Mouse (Mus musculus): ENCODE data around the gene Tradd. TPM values are rescaled to one million over a fixed set of nuclear protein-coding genes. Genes with fewer than 3 reads are reported as not detected.

The Tradd gene
- polyA plus RNA-seq, 1 experiment from 2014 or later = 17.5 TPM

GRCm38 (mm10) chr8:105304325-105305210, 40.2 kb upstream of the Tradd start:
- Histone ChIP-seq H3K36me3 (peaks cover 75% of the 10 kb centered on the region), H3K4me2 (replicated peaks) (no peak overlapping the region), H3K4me3 (no peak overlapping the region), H3K9me3 (replicated peaks) (no peaks in the 10 kb centered on the region), H3K27me3 (no peaks in the 10 kb centered on the region), H3K27ac (peak overlapping the region; percentile 9; the same call in 1 of the 2 replicates), H3K9ac (no peak overlapping the region), H3K4me1 (peaks cover 13% of the 10 kb centered on the region)
- 81% methylated on average over 9 of the region's 9 CpGs for WGBS
- ATAC-seq (ENCODE audit: low FRiP score) = no peak

GRCm38 (mm10) chr8:105303874-105304273, 39.5 kb upstream of the Tradd start:
- Histone ChIP-seq H3K4me3 (no peak overlapping the region), H3K9ac (no peak overlapping the region), H3K4me1 (peaks cover 16% of the 10 kb centered on the region), H3K27me3 (no peaks in the 10 kb centered on the region), H3K36me3 (peaks cover 70% of the 10 kb centered on the region), H3K27ac (no peak overlapping the region), H3K4me2 (replicated peaks) (no peak overlapping the region), H3K9me3 (replicated peaks) (no peaks in the 10 kb centered on the region)
- 86% methylated on average over 9 of the region's 9 CpGs for WGBS
- ATAC-seq (ENCODE audit: low FRiP score) = no peak

GRCm38 (mm10) chr8:105303396-105303795, 39.0 kb upstream of the Tradd start:
- 90% methylated on average over 8 of the region's 8 CpGs for WGBS
- peaks cover 67% of the 10 kb centered on the region for H3K36me3 ChIP-seq
- no peaks in the 10 kb centered on the region for H3K27me3 ChIP-seq
- H3K27ac ChIP-seq = no peak overlapping the region
- peaks cover 21% of the 10 kb centered on the region for H3K4me1 ChIP-seq
- H3K4me2 ChIP-seq (replicated peaks) = no peak overlapping the region
- H3K4me3 ChIP-seq = no peak overlapping the region
- no peak overlapping the region for H3K9ac ChIP-seq
- H3K9me3 ChIP-seq (replicated peaks) = no peaks in the 10 kb centered on the region
- ATAC-seq (ENCODE audit: low FRiP score) = no peak

- H3K4me1 ChIP-seq = peaks cover 18% of the 10 kb centered on the region
- H3K27ac ChIP-seq = no peak overlapping the region
- H3K4me3 ChIP-seq = no peak overlapping the region
- H3K9ac ChIP-seq = no peak overlapping the region
- WGBS = 90% methylated on average over 8 of the region's 8 CpGs
- peaks cover 49% of the 10 kb centered on the region for H3K36me3 ChIP-seq
- H3K9me3 ChIP-seq (replicated peaks) = no peaks in the 10 kb centered on the region
- H3K4me2 ChIP-seq (replicated peaks) = no peak overlapping the region
- ATAC-seq (ENCODE audit: low FRiP score) = no peak
- H3K27me3 ChIP-seq = peaks cover 6% of the 10 kb centered on the region; the same call in 1 of the 2 replicates
Measured at GRCm38 (mm10) chr8:105299962-105300361, 35.6 kb upstream of the Tradd start.

- peaks cover 38% of the 10 kb centered on the region for H3K36me3 ChIP-seq
Measured at GRCm38 (mm10) chr8:105298351-105299252, 34.2 kb upstream of the Tradd start.

GRCm38 (mm10) chr8:105297511-105298192, 33.2 kb upstream of the Tradd start, which contains the start of gene E2f4:
Gene E2f4, plus strand, starts transcription at chr8:105297663.
- Histone ChIP-seq H3K9me3 (replicated peaks) (no peaks in the 10 kb centered on the region), H3K36me3 (peaks cover 30% of the 10 kb centered on the region), H3K9ac (peak within 1 kb of the TSS; percentile 96), H3K4me3 (peak within 1 kb of the TSS; percentile 97), H3K4me2 (replicated peaks) (peak within 1 kb of the TSS; percentile 99), H3K27me3 (peaks cover 18% of the 10 kb centered on the region), H3K27ac (peak within 1 kb of the TSS; percentile 53; the same call in 1 of the 2 replicates), H3K4me1 (peaks cover 18% of the 10 kb centered on the region)
- ATAC-seq (ENCODE audit: low FRiP score) = peak; percentile 89
- under 1% methylated on average over 57 of the region's 58 CpGs for WGBS

More at GRCm38 (mm10) chr8:105298351-105299252, 34.2 kb upstream of the Tradd start:
- WGBS = 70% methylated on average over 18 of the region's 18 CpGs
- peaks cover 18% of the 10 kb centered on the region for H3K4me1 ChIP-seq
- H3K4me3 ChIP-seq = peak overlapping the region; percentile 97
- H3K27me3 ChIP-seq = peaks cover 8% of the 10 kb centered on the region; the same call in 1 of the 2 replicates
- H3K9ac ChIP-seq = peak overlapping the region; percentile 96
- no peaks in the 10 kb centered on the region for H3K9me3 ChIP-seq (replicated peaks)
- no peak for ATAC-seq (ENCODE audit: low FRiP score)
- peak overlapping the region; percentile 99 for H3K4me2 ChIP-seq (replicated peaks)
- H3K27ac ChIP-seq = no peak overlapping the region

- WGBS = 70% methylated on average over 11 of the region's 11 CpGs
- ATAC-seq (ENCODE audit: low FRiP score) = no peak
- Histone ChIP-seq H3K27ac (0 out of 2 replicates have a peak within 1 kb of the TSS, but pooled peaks have one; percentile 53), H3K4me2 (replicated peaks) (peak within 1 kb of the TSS; percentile 99), H3K9ac (no peak within 1 kb of the TSS), H3K27me3 (peaks cover 23% of the 10 kb centered on the region), H3K4me1 (peaks cover 18% of the 10 kb centered on the region), H3K4me3 (0 out of 2 replicates have a peak within 1 kb of the TSS, but pooled peaks have one; percentile 97), H3K9me3 (replicated peaks) (no peaks in the 10 kb centered on the region), H3K36me3 (peaks cover 16% of the 10 kb centered on the region)
Measured at GRCm38 (mm10) chr8:105295895-105296573, 31.6 kb upstream of the Tradd start, which contains the start of gene Exoc3l. Gene Exoc3l, minus strand, starts transcription at chr8:105296101.

GRCm38 (mm10) chr8:105295256-105295655, 30.8 kb upstream of the Tradd start:
- ATAC-seq (ENCODE audit: low FRiP score) = no peak
- H3K36me3 ChIP-seq = peaks cover 10% of the 10 kb centered on the region
- no peak overlapping the region for H3K4me3 ChIP-seq
- peaks cover 29% of the 10 kb centered on the region for H3K27me3 ChIP-seq
- H3K27ac ChIP-seq = no peak overlapping the region
- WGBS = 76% methylated on average over 11 of the region's 11 CpGs
- H3K4me1 ChIP-seq = peaks cover 25% of the 10 kb centered on the region
- H3K9me3 ChIP-seq (replicated peaks) = no peaks in the 10 kb centered on the region
- no peak overlapping the region for H3K4me2 ChIP-seq (replicated peaks)
- no peak overlapping the region for H3K9ac ChIP-seq

- H3K4me2 ChIP-seq (replicated peaks) = no peak overlapping the region
- WGBS = 71% methylated on average over 9 of the region's 9 CpGs
- H3K36me3 ChIP-seq = peaks cover 5% of the 10 kb centered on the region
- no peak overlapping the region for H3K4me3 ChIP-seq
- no peaks in the 10 kb centered on the region for H3K9me3 ChIP-seq (replicated peaks)
- H3K27ac ChIP-seq = no peak overlapping the region
- ATAC-seq (ENCODE audit: low FRiP score) = no peak
- H3K27me3 ChIP-seq = peaks cover 33% of the 10 kb centered on the region
- peaks cover 30% of the 10 kb centered on the region for H3K4me1 ChIP-seq
- no peak overlapping the region for H3K9ac ChIP-seq
Measured at GRCm38 (mm10) chr8:105294776-105295175, 30.4 kb upstream of the Tradd start.

GRCm38 (mm10) chr8:105293405-105293804, 29.0 kb upstream of the Tradd start:
- Histone ChIP-seq H3K9me3 (replicated peaks) (no peaks in the 10 kb centered on the region), H3K27me3 (peaks cover 34% of the 10 kb centered on the region), H3K4me1 (peaks cover 29% of the 10 kb centered on the region), H3K4me2 (replicated peaks) (no peak overlapping the region), H3K36me3 (no peaks in the 10 kb centered on the region), H3K4me3 (no peak overlapping the region), H3K9ac (no peak overlapping the region), H3K27ac (no peak overlapping the region)
- ATAC-seq (ENCODE audit: low FRiP score) = no peak
- WGBS = 67% methylated on average over 19 of the region's 19 CpGs

GRCm38 (mm10) chr8:105292471-105292870, 28.1 kb upstream of the Tradd start:
- 79% methylated on average over 7 of the region's 7 CpGs for WGBS
- H3K9ac ChIP-seq = no peak overlapping the region
- H3K9me3 ChIP-seq (replicated peaks) = no peaks in the 10 kb centered on the region

More at GRCm38 (mm10) chr8:105292471-105292870, 28.1 kb upstream of the Tradd start:
- Histone ChIP-seq H3K4me3 (no peak overlapping the region), H3K36me3 (no peaks in the 10 kb centered on the region), H3K27me3 (peaks cover 34% of the 10 kb centered on the region), H3K4me1 (peaks cover 32% of the 10 kb centered on the region), H3K27ac (no peak overlapping the region), H3K4me2 (replicated peaks) (no peak overlapping the region)
- ATAC-seq (ENCODE audit: low FRiP score) = no peak
